Mouse (Mus musculus) liver, postnatal 0 days (tissue): Measurements from ENCODE around the gene Aifm1.

Experiments used
- CTCF ChIP-seq: sonication (generic); IDR thresholded peaks from 2 replicates; pipeline ENCODE4 v1.5.1; 2016; ENCODE audit warnings: antibody characterized with exemption, low read depth
- EP300 ChIP-seq: IDR thresholded peaks from 2 replicates; pipeline ENCODE4 v1.6.1; 2016; ENCODE audit warnings: antibody characterized with exemption, low read depth, mild to moderate bottlenecking

DNA sequence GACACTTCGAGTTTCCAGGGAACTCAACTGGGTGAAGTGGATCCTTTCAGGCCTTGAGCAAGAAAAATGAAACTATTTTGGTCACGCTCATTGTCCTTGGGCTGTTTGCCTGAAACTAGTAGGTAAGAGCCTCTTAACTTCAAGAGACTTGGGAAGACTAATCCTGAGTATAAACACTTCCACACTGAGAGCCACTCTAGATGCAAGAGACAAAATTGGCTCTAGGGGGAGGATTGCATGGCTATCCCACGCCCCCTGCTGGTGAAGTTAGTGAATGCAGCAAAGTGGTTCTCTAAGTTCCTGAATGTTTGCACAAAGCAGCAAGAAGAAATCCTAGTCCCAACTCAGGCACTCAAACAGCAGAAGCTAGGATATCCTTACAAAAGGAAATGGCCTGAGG is 18.8 kb upstream of the Aifm1 start:
- TF ChIP-seq CTCF, result peak; percentile 88
- TF ChIP-seq EP300, result no peak
